Mouse (Mus musculus): ENCODE data around the gene Kat6b. TPM values are rescaled to one million over a fixed set of nuclear protein-coding genes. Genes with fewer than 3 reads are reported as not detected.

The Kat6b gene
- polyA plus RNA-seq, 1 experiment from 2014 or later: 34.6 TPM

GRCm38 (mm10) chr14:21683834-21684233 lies 202.6 kb downstream of the Kat6b start:
- H3K9ac ChIP-seq (replicated peaks; ENCODE audit: low read depth, low read length): no peak overlapping the region
- no peak overlapping the region for H3K4me3 ChIP-seq (replicated peaks; ENCODE audit: low read length)
- peaks cover 16% of the 10 kb centered on the region for H3K4me1 ChIP-seq (replicated peaks; ENCODE audit: control insufficient read depth, insufficient read depth, low read length)
- 87% methylated on average over 4 of the region's 4 CpGs for WGBS
- no peaks in the 10 kb centered on the region; the same call in 1 of the 2 replicates for H3K27me3 ChIP-seq (replicated peaks; ENCODE audit: control insufficient read depth, insufficient read depth, low read length)
- ATAC-seq: no peak
- H3K9me3 ChIP-seq (ENCODE audit: control insufficient read depth, low read length): no peaks in the 10 kb centered on the region
- no peak overlapping the region for H3K4me2 ChIP-seq (ENCODE audit: low read length)
- no peaks in the 10 kb centered on the region for H3K36me3 ChIP-seq (ENCODE audit: control insufficient read depth, insufficient read depth)
- no peak overlapping the region for H3K27ac ChIP-seq (ENCODE audit: low read length)

- Histone ChIP-seq H3K27ac (ENCODE audit: low read length) (no peak overlapping the region), H3K4me3 (replicated peaks; ENCODE audit: low read length) (no peak overlapping the region), H3K4me2 (ENCODE audit: low read length) (no peak overlapping the region), H3K4me1 (replicated peaks; ENCODE audit: control insufficient read depth, insufficient read depth, low read length) (peaks cover 16% of the 10 kb centered on the region), H3K9me3 (ENCODE audit: control insufficient read depth, low read length) (no peaks in the 10 kb centered on the region), H3K9ac (replicated peaks; ENCODE audit: low read depth, low read length) (no peak overlapping the region), H3K27me3 (replicated peaks; ENCODE audit: control insufficient read depth, insufficient read depth, low read length) (no peaks in the 10 kb centered on the region; the same call in 1 of the 2 replicates), H3K36me3 (ENCODE audit: control insufficient read depth, insufficient read depth) (no peaks in the 10 kb centered on the region)
- 83% methylated on average over 10 of the region's 10 CpGs for WGBS
- ATAC-seq: no peak
Observed at GRCm38 (mm10) chr14:21685411-21686146, 204.3 kb downstream of the Kat6b start.

- H3K9ac ChIP-seq (replicated peaks; ENCODE audit: low read depth, low read length): no peak overlapping the region; the same call in 1 of the 2 replicates
- 0 out of 2 replicates have a peak, but pooled peaks have one; percentile 13 for ATAC-seq
- WGBS: 12% methylated on average over 48 of the region's 49 CpGs
Observed at GRCm38 (mm10) chr14:21686376-21687279, 205.4 kb downstream of the Kat6b start.

DNA sequence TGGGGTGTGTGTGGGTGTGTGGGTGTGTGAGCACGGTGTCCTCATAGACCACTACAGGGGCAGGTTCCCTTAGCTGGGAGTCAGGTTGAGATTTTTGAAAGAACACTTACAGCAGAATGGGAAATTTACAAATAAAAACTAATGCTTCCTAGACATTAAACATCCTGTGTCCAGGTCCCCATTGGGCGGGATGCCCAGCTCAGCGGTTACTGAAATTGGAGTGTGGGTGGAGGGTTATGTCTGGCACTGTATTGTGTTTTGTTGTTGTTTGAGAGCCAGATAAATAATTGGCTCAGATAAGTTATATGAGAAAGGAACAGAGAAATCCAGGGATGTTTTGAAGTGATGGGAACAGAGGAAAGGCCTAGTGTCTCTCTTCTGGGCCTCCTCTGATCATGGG lies 209.8 kb downstream of the Kat6b start:
- WGBS: 89% methylated on average over 3 of the region's 3 CpGs
- Histone ChIP-seq H3K27me3 (replicated peaks; ENCODE audit: control insufficient read depth, insufficient read depth, low read length) (no peaks in the 10 kb centered on the region; the same call in 1 of the 2 replicates), H3K4me3 (replicated peaks; ENCODE audit: low read length) (no peak overlapping the region), H3K27ac (ENCODE audit: low read length) (no peak overlapping the region), H3K9ac (replicated peaks; ENCODE audit: low read depth, low read length) (no peak overlapping the region), H3K4me2 (ENCODE audit: low read length) (no peak overlapping the region), H3K36me3 (ENCODE audit: control insufficient read depth, insufficient read depth) (no peaks in the 10 kb centered on the region), H3K4me1 (replicated peaks; ENCODE audit: control insufficient read depth, insufficient read depth, low read length) (peaks cover 7% of the 10 kb centered on the region), H3K9me3 (ENCODE audit: control insufficient read depth, low read length) (peaks cover 2% of the 10 kb centered on the region; the same call in 1 of the 2 replicates)
- no peak for ATAC-seq

More at GRCm38 (mm10) chr14:21686376-21687279, 205.4 kb downstream of the Kat6b start:
- Histone ChIP-seq H3K4me2 (ENCODE audit: low read length) (peak overlapping the region; percentile 52), H3K4me3 (replicated peaks; ENCODE audit: low read length) (peak overlapping the region; percentile 32), H3K27ac (ENCODE audit: low read length) (no peak overlapping the region), H3K4me1 (replicated peaks; ENCODE audit: control insufficient read depth, insufficient read depth, low read length) (peaks cover 16% of the 10 kb centered on the region), H3K9me3 (ENCODE audit: control insufficient read depth, low read length) (no peaks in the 10 kb centered on the region), H3K36me3 (ENCODE audit: control insufficient read depth, insufficient read depth) (no peaks in the 10 kb centered on the region), H3K27me3 (replicated peaks; ENCODE audit: control insufficient read depth, insufficient read depth, low read length) (no peaks in the 10 kb centered on the region; the same call in 1 of the 2 replicates)

DNA sequence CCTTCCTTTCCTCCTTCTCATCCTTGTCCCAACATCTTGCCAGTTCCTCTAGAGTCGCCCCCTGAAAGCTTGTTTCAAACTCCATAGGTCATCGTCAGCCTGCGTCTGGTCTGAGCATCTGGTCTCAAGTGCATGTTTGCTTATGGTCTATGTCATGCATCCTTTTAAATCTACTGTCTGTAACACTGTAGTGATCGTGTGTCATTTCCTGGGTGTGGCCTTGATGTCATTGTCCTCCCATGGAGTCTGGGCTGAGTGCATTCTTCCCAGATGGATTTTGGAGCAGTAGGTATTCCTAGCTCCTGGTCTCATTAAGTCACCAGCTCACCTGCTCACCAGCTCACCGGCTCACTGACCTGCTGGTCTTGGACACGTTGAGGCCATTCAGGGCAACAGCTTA lies 213.8 kb downstream of the Kat6b start:
- Histone ChIP-seq H3K4me3 (replicated peaks; ENCODE audit: low read length) (no peak overlapping the region), H3K27ac (ENCODE audit: low read length) (no peak overlapping the region), H3K27me3 (replicated peaks; ENCODE audit: control insufficient read depth, insufficient read depth, low read length) (no peaks in the 10 kb centered on the region), H3K9me3 (ENCODE audit: control insufficient read depth, low read length) (peaks cover 2% of the 10 kb centered on the region; the same call in 1 of the 2 replicates), H3K4me1 (replicated peaks; ENCODE audit: control insufficient read depth, insufficient read depth, low read length) (no peaks in the 10 kb centered on the region), H3K36me3 (ENCODE audit: control insufficient read depth, insufficient read depth) (no peaks in the 10 kb centered on the region), H3K9ac (replicated peaks; ENCODE audit: low read depth, low read length) (no peak overlapping the region), H3K4me2 (ENCODE audit: low read length) (no peak overlapping the region)
- ATAC-seq: no peak
- WGBS: 82% methylated on average over 6 of the region's 6 CpGs

- WGBS: 75% methylated on average over 7 of the region's 7 CpGs
- Histone ChIP-seq H3K27me3 (replicated peaks; ENCODE audit: control insufficient read depth, insufficient read depth, low read length) (no peaks in the 10 kb centered on the region), H3K4me1 (replicated peaks; ENCODE audit: control insufficient read depth, insufficient read depth, low read length) (no peaks in the 10 kb centered on the region)
Observed at GRCm38 (mm10) chr14:21696186-21696830, 215.1 kb downstream of the Kat6b start.

GRCm38 (mm10) chr14:21702691-21703090 lies 221.5 kb downstream of the Kat6b start:
- H3K27ac ChIP-seq (ENCODE audit: low read length): no peak overlapping the region

More at GRCm38 (mm10) chr14:21696186-21696830, 215.1 kb downstream of the Kat6b start:
- Histone ChIP-seq H3K9ac (replicated peaks; ENCODE audit: low read depth, low read length) (no peak overlapping the region), H3K36me3 (ENCODE audit: control insufficient read depth, insufficient read depth) (no peaks in the 10 kb centered on the region), H3K4me3 (replicated peaks; ENCODE audit: low read length) (no peak overlapping the region), H3K27ac (ENCODE audit: low read length) (no peak overlapping the region), H3K9me3 (ENCODE audit: control insufficient read depth, low read length) (peaks cover 2% of the 10 kb centered on the region; the same call in 1 of the 2 replicates), H3K4me2 (ENCODE audit: low read length) (no peak overlapping the region)
- no peak for ATAC-seq

GRCm38 (mm10) chr14:21703255-21703654 lies 222.0 kb downstream of the Kat6b start:
- H3K4me3 ChIP-seq (replicated peaks; ENCODE audit: low read length): no peak overlapping the region
- H3K27me3 ChIP-seq (replicated peaks; ENCODE audit: control insufficient read depth, insufficient read depth, low read length): no peaks in the 10 kb centered on the region
- no peak overlapping the region for H3K4me2 ChIP-seq (ENCODE audit: low read length)
- H3K4me1 ChIP-seq (replicated peaks; ENCODE audit: control insufficient read depth, insufficient read depth, low read length): peaks cover 9% of the 10 kb centered on the region
- no peak overlapping the region for H3K27ac ChIP-seq (ENCODE audit: low read length)
- WGBS: 82% methylated on average over 5 of the region's 5 CpGs
- no peaks in the 10 kb centered on the region for H3K36me3 ChIP-seq (ENCODE audit: control insufficient read depth, insufficient read depth)
- H3K9me3 ChIP-seq (ENCODE audit: control insufficient read depth, low read length): no peaks in the 10 kb centered on the region
- no peak for ATAC-seq
- H3K9ac ChIP-seq (replicated peaks; ENCODE audit: low read depth, low read length): no peak overlapping the region

More at GRCm38 (mm10) chr14:21702691-21703090, 221.5 kb downstream of the Kat6b start:
- no peak for ATAC-seq
- peaks cover 9% of the 10 kb centered on the region for H3K4me1 ChIP-seq (replicated peaks; ENCODE audit: control insufficient read depth, insufficient read depth, low read length)
- H3K4me3 ChIP-seq (replicated peaks; ENCODE audit: low read length): no peak overlapping the region
- no peaks in the 10 kb centered on the region for H3K36me3 ChIP-seq (ENCODE audit: control insufficient read depth, insufficient read depth)
- H3K9ac ChIP-seq (replicated peaks; ENCODE audit: low read depth, low read length): no peak overlapping the region
- WGBS: 89% methylated on average over 8 of the region's 8 CpGs
- no peaks in the 10 kb centered on the region for H3K27me3 ChIP-seq (replicated peaks; ENCODE audit: control insufficient read depth, insufficient read depth, low read length)
- H3K9me3 ChIP-seq (ENCODE audit: control insufficient read depth, low read length): no peaks in the 10 kb centered on the region
- H3K4me2 ChIP-seq (ENCODE audit: low read length): no peak overlapping the region
